Mouse (Mus musculus): ENCODE results near the gene Galnt12. TPM values are rescaled to one million over a fixed set of nuclear protein-coding genes. Genes with fewer than 3 reads are reported as not detected.

The Galnt12 gene
- polyA plus RNA-seq, 1 experiment from 2014 or later: 2.1 TPM

DNA sequence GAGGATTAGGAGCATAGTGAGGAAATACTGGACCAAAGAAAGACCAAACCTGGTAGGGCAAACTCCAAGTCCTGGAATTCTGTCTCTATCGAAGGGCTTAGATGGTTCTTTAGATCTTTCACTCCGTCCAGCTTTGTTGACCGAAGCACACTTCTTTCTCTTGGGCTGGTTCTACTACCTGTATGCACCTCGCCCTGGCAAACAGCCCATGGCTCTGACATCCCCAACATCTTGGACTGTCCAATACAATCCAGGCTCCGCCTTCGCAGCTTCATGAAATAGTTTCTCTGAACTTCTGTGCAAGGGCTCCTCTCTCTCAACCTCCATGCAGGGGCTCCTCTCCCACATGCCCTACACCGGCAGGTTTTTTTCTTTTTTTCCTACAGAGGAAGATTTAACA, 7.9 kb upstream of the Galnt12 start:
- no peaks in the 10 kb centered on the region for H3K9me3 ChIP-seq (ENCODE audit: control insufficient read depth, low read length)
- no peak for DNase-seq (ENCODE audit: low spot score)
- no peak overlapping the region for H3K4me2 ChIP-seq (ENCODE audit: low read depth, severe bottlenecking)
- H3K27ac ChIP-seq (replicated peaks; ENCODE audit: low read depth, low read length): no peak overlapping the region
- H3K9ac ChIP-seq (ENCODE audit: low read length): no peak overlapping the region
- ATAC-seq (ENCODE audit: insufficient number of reproducible peaks, low FRiP score, low TSS enrichment, low read depth): no peak
- WGBS: 90% methylated on average over 7 of the region's 7 CpGs
- H3K4me1 ChIP-seq (ENCODE audit: control insufficient read depth, insufficient read depth, low read length): no peaks in the 10 kb centered on the region
- H3K27me3 ChIP-seq (ENCODE audit: control insufficient read depth, insufficient read depth, low read length): no peaks in the 10 kb centered on the region
- no peaks in the 10 kb centered on the region for H3K36me3 ChIP-seq (ENCODE audit: control insufficient read depth, insufficient read depth, low read length)
- no peak overlapping the region for H3K4me3 ChIP-seq (ENCODE audit: low read depth, low read length)

DNA sequence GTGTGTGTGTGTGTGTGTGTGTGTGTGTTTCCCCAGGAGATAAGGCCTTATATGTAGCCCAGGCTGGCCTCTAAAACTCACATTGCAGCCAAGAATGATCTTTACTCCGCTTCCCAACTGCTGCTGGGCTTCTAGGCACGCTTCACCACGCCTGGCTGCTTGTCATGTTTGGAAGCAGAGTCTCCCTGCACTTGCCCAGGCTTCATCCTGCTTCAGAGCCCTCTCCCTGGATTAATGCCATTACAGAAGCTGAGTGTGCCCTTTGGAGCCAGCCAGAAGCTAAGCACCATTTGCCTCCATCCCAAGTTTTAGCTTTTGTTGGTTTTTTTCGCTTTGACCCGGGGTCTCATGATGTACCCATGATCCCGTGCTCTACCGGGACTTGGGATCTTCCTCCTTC, 3.0 kb upstream of the Galnt12 start:
- no peak overlapping the region for H3K27ac ChIP-seq (replicated peaks; ENCODE audit: low read depth, low read length)
- H3K36me3 ChIP-seq (ENCODE audit: control insufficient read depth, insufficient read depth, low read length): no peaks in the 10 kb centered on the region
- H3K9me3 ChIP-seq (ENCODE audit: control insufficient read depth, low read length): no peaks in the 10 kb centered on the region
- ATAC-seq (ENCODE audit: insufficient number of reproducible peaks, low FRiP score, low TSS enrichment, low read depth): no peak
- DNase-seq (ENCODE audit: low spot score): no peak
- no peak overlapping the region for H3K9ac ChIP-seq (ENCODE audit: low read length)
- peaks cover 19% of the 10 kb centered on the region for H3K27me3 ChIP-seq (ENCODE audit: control insufficient read depth, insufficient read depth, low read length)
- peaks cover under 1% of the 10 kb centered on the region for H3K4me1 ChIP-seq (ENCODE audit: control insufficient read depth, insufficient read depth, low read length)
- WGBS: 93% methylated on average over 7 of the region's 7 CpGs
- H3K4me2 ChIP-seq (ENCODE audit: low read depth, severe bottlenecking): no peak overlapping the region
- no peak overlapping the region for H3K4me3 ChIP-seq (ENCODE audit: low read depth, low read length)

DNA sequence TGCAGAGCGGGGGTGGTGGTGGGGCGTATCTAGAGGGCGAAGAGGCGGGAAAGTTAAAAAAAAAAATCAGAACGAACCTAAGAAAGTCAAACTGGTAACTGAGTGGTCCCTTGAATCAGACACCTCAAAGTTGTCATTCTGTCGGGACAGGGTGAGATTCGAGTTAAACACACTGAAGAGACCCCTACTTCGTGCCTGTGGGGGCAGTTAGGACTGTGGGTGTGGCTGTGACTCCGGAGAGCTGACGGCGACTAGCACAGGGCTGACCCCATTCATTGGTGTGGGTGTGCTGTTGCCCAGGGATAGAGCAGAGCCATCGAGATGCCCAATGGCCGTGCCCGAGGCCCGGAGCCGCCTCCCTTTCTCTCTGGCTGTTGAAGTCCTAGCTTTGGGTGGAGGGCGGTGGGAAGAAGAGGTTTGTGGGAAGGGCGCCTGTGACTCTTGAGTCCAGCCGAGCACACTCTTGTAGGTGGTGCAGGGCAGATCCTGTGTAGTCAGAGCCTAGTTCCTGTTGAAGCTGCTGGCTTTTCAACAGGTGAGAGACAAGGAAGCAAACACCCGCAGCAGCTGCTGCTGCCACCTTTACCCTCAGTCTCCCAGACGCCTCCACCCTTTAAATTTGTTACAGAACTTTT, 795 bp downstream of the Galnt12 start:
- ATAC-seq (ENCODE audit: insufficient number of reproducible peaks, low FRiP score, low TSS enrichment, low read depth) (no peak), DNase-seq (ENCODE audit: low spot score) (peak; percentile 48)
- Histone ChIP-seq H3K4me2 (ENCODE audit: low read depth, severe bottlenecking) (peak overlapping the region; percentile 99), H3K4me3 (ENCODE audit: low read depth, low read length) (peak overlapping the region; percentile 71), H3K4me1 (ENCODE audit: control insufficient read depth, insufficient read depth, low read length) (peaks cover 3% of the 10 kb centered on the region), H3K27ac (replicated peaks; ENCODE audit: low read depth, low read length) (no peak overlapping the region), H3K9me3 (ENCODE audit: control insufficient read depth, low read length) (no peaks in the 10 kb centered on the region), H3K27me3 (ENCODE audit: control insufficient read depth, insufficient read depth, low read length) (peaks cover 22% of the 10 kb centered on the region), H3K9ac (ENCODE audit: low read length) (peak overlapping the region; percentile 60; the same call in 1 of the 2 replicates), H3K36me3 (ENCODE audit: control insufficient read depth, insufficient read depth, low read length) (no peaks in the 10 kb centered on the region)
- 1% methylated on average over 21 of the region's 21 CpGs for WGBS

DNA sequence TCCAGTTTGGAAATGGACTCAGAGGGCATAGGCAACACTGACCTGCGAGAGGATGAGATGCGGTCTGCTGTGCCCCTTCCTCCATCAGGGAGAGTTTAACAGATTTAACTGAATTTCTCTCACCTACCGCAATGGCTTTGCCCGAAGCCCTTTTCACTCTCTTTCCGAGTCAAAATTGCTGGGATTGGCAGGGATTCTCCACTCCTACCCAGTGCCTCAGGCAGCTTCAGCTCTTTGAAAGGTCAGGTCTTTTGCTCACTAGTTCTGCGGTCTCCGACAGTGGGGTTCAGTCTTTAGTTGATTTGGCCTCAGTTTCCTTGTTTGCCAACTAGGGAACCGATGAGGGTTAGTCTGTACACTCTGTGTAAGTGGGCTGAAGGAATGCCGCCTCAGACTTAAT, 1.5 kb downstream of the Galnt12 start:
- H3K4me3 ChIP-seq (ENCODE audit: low read depth, low read length): no peak overlapping the region
- DNase-seq (ENCODE audit: low spot score): no peak
- no peaks in the 10 kb centered on the region for H3K9me3 ChIP-seq (ENCODE audit: control insufficient read depth, low read length)
- peaks cover 3% of the 10 kb centered on the region for H3K4me1 ChIP-seq (ENCODE audit: control insufficient read depth, insufficient read depth, low read length)
- H3K9ac ChIP-seq (ENCODE audit: low read length): no peak overlapping the region
- H3K4me2 ChIP-seq (ENCODE audit: low read depth, severe bottlenecking): no peak overlapping the region
- H3K27ac ChIP-seq (replicated peaks; ENCODE audit: low read depth, low read length): no peak overlapping the region
- no peaks in the 10 kb centered on the region for H3K36me3 ChIP-seq (ENCODE audit: control insufficient read depth, insufficient read depth, low read length)
- 28% methylated on average over 9 of the region's 9 CpGs for WGBS
- peaks cover 22% of the 10 kb centered on the region for H3K27me3 ChIP-seq (ENCODE audit: control insufficient read depth, insufficient read depth, low read length)
- ATAC-seq (ENCODE audit: insufficient number of reproducible peaks, low FRiP score, low TSS enrichment, low read depth): no peak

DNA sequence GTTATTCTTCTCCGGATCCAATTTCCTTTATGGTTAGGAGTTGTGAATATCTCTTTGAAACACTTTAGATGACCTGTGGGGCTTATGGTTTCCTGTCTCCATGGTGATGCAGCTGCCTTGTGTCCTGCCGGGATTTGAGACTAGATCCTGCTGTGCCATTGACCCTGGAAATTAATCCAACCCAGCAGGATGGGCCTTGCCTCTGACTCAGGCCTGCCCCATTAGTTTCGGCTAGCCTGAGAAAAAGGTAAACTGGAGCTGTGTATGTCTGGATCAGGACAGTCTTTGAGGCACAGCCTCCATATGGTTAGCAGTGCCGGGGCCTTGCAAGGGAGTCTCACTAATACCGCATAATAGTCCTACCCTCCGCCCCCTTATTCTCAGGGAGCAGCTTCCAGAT, 1.9 kb downstream of the Galnt12 start:
- no peak overlapping the region; the same call in 1 of the 2 replicates for H3K9ac ChIP-seq (ENCODE audit: low read length)
- no peaks in the 10 kb centered on the region for H3K36me3 ChIP-seq (ENCODE audit: control insufficient read depth, insufficient read depth, low read length)
- no peak overlapping the region for H3K4me2 ChIP-seq (ENCODE audit: low read depth, severe bottlenecking)
- WGBS: 31% methylated on average over 6 of the region's 6 CpGs
- DNase-seq (ENCODE audit: low spot score): no peak
- H3K27me3 ChIP-seq (ENCODE audit: control insufficient read depth, insufficient read depth, low read length): peaks cover 22% of the 10 kb centered on the region
- H3K27ac ChIP-seq (replicated peaks; ENCODE audit: low read depth, low read length): no peak overlapping the region
- H3K4me1 ChIP-seq (ENCODE audit: control insufficient read depth, insufficient read depth, low read length): peaks cover 3% of the 10 kb centered on the region
- no peaks in the 10 kb centered on the region for H3K9me3 ChIP-seq (ENCODE audit: control insufficient read depth, low read length)
- no peak overlapping the region for H3K4me3 ChIP-seq (ENCODE audit: low read depth, low read length)
- ATAC-seq (ENCODE audit: insufficient number of reproducible peaks, low FRiP score, low TSS enrichment, low read depth): no peak

DNA sequence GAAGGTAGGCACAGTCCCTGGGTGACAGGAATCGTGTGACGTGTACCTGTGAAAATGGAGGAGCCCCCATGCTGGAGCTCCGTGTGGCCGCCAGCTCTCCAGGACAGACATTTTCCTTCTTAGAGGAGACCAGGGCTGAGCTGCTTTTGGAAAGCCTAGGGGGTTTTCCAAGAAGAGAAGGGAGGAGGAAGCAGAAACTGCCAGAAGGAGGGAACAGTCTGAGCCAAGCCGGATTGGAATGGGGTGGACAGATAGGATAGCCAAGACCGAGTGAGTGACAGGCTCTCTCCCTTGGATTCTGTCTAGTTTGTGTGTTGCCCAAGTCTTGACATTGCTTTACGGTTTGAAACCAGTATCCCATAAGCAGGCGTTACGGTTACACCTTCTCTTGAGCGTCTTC, 11.9 kb downstream of the Galnt12 start:
- no peak overlapping the region for H3K4me3 ChIP-seq (ENCODE audit: low read depth, low read length)
- no peaks in the 10 kb centered on the region for H3K9me3 ChIP-seq (ENCODE audit: control insufficient read depth, low read length)
- ATAC-seq (ENCODE audit: insufficient number of reproducible peaks, low FRiP score, low TSS enrichment, low read depth) (no peak), DNase-seq (ENCODE audit: low spot score) (no peak)
- H3K27ac ChIP-seq (replicated peaks; ENCODE audit: low read depth, low read length): no peak overlapping the region
- H3K27me3 ChIP-seq (ENCODE audit: control insufficient read depth, insufficient read depth, low read length): no peaks in the 10 kb centered on the region
- H3K36me3 ChIP-seq (ENCODE audit: control insufficient read depth, insufficient read depth, low read length): no peaks in the 10 kb centered on the region
- no peak overlapping the region for H3K4me2 ChIP-seq (ENCODE audit: low read depth, severe bottlenecking)
- H3K4me1 ChIP-seq (ENCODE audit: control insufficient read depth, insufficient read depth, low read length): no peaks in the 10 kb centered on the region
- 93% methylated on average over 10 of the region's 10 CpGs for WGBS
- H3K9ac ChIP-seq (ENCODE audit: low read length): no peak overlapping the region

DNA sequence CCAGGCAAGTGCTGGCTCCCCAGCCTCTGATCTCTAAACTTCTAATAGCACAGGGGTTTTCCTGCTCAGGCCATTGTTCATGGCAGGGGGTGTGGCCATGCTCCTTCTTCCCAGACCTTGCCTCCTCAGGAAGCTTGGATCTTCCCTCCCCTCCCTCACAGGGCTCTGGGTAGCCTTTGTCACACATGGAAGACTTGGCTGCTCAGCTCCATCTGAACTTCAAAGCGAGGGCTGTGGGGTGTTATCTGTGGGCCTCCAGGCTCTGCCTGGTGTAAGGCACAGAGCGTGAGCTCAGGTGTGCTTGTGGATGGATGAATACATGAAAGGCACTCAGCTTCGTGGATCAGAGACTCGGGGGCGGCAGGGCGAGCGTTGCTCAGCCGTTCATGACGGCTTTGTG, 20.2 kb downstream of the Galnt12 start:
- Histone ChIP-seq H3K9me3 (ENCODE audit: control insufficient read depth, low read length) (no peaks in the 10 kb centered on the region), H3K4me3 (ENCODE audit: low read depth, low read length) (no peak overlapping the region), H3K36me3 (ENCODE audit: control insufficient read depth, insufficient read depth, low read length) (no peaks in the 10 kb centered on the region), H3K27me3 (ENCODE audit: control insufficient read depth, insufficient read depth, low read length) (no peaks in the 10 kb centered on the region), H3K27ac (replicated peaks; ENCODE audit: low read depth, low read length) (no peak overlapping the region), H3K4me2 (ENCODE audit: low read depth, severe bottlenecking) (no peak overlapping the region), H3K9ac (ENCODE audit: low read length) (no peak overlapping the region), H3K4me1 (ENCODE audit: control insufficient read depth, insufficient read depth, low read length) (no peaks in the 10 kb centered on the region)
- DNase-seq (ENCODE audit: low spot score): no peak
- WGBS: 63% methylated on average over 9 of the region's 9 CpGs
- ATAC-seq (ENCODE audit: insufficient number of reproducible peaks, low FRiP score, low TSS enrichment, low read depth): no peak

DNA sequence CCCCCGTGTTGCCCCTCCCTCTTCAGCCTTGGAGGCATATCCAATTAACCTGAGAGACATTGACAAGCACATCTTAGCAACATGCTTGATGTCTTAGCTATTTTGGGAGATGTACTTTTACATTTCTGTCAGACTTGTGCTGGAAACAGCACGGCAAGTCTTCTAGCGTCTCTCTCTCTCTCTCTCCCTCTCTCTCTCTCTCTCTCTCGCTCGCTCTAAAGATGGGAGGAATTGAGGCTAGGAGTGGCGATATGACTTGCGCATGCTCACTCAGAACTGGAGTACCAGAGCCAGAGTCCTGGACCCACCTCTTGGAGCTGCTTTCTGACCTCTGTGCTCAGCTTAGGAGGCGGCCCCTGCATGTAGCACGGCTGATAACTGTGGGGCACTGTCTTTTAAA, 20.9 kb downstream of the Galnt12 start:
- H3K27ac ChIP-seq (replicated peaks; ENCODE audit: low read depth, low read length): no peak overlapping the region
- H3K36me3 ChIP-seq (ENCODE audit: control insufficient read depth, insufficient read depth, low read length): no peaks in the 10 kb centered on the region
- no peaks in the 10 kb centered on the region for H3K4me1 ChIP-seq (ENCODE audit: control insufficient read depth, insufficient read depth, low read length)
- H3K4me3 ChIP-seq (ENCODE audit: low read depth, low read length): no peak overlapping the region
- H3K4me2 ChIP-seq (ENCODE audit: low read depth, severe bottlenecking): no peak overlapping the region
- H3K9ac ChIP-seq (ENCODE audit: low read length): no peak overlapping the region
- H3K9me3 ChIP-seq (ENCODE audit: control insufficient read depth, low read length): no peaks in the 10 kb centered on the region
- ATAC-seq (ENCODE audit: insufficient number of reproducible peaks, low FRiP score, low TSS enrichment, low read depth) (no peak), DNase-seq (ENCODE audit: low spot score) (no peak)
- 73% methylated on average over 9 of the region's 9 CpGs for WGBS
- H3K27me3 ChIP-seq (ENCODE audit: control insufficient read depth, insufficient read depth, low read length): no peaks in the 10 kb centered on the region

All from limb, embryonic 11.5 days (tissue).